Mouse (Mus musculus): ENCODE results near the gene Adat1.

DNA sequence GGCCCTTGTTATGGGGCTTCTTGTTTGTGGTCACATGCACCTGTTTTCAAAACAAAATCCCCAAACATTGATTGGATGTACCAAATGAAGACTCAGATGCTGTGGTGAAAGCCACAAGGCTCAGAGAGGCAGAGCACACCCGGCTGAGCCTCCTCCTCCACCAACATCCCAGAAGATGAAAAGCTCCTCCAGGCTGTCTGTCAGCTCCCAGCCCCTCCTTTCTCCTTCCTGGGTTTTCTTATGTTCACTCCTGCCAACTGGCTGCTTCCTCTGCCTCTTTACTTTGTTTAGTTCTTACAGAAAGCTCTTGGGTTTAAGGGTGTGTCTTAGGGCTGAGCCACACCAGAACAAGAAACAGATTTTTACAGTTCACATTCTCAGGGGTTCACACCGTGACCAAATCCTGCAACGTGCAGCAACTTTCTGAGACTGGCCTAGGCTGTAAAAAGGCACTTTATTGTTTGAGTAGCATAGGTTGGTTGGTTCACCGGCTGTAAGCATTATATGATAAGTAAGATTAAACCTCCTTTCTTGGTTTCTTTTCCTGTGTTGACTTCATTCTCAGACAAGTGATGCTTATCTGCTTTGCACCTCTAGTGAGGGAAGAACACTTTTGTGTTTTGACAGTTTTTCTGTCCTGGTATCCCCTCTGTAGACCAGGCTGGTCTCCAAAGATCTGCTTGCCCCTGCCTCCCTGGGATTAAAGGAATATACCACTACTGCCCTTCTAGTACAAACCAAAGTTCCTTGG lies 37.1 kb downstream of the Adat1 start:
- TF ChIP-seq CTCF (conservative IDR thresholded peaks at IDR 0.05; ENCODE audit: low read length) (no peak), POU5F1 (IDR thresholded peaks at IDR 0.05; ENCODE audit: borderline replicate concordance, low read length) (no peak)

All from E14TG2a.4 (cell line).